Comparison of ENCODE assay signal across 9 mouse cellular contexts in the genomic region with DNA sequence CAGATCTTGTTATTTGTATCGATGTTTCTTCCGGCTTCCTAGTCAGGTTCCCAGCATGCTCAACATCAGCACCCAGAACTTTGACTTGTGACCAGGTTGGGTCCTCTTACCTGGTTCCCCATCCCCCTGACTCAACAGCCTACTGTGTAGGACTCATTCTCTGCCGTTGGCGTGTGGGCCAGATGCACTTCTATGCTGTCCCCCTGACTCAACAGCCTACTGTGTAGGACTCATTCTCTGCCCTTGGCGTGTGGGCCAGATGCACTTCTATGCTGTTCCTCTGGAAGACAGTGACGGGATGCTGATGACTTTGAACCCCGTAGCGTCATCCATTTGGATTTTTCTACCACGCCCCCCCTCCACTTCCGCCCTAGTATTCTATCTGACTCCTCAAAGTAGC.
DNase-seq lines count a peak whose midpoint lies in the region; ATAC-seq and TF ChIP-seq lines count a peak whose summit lies in the region.
"Had no signal": no experiment of that assay in that cellular context is flagged by ENCODE, and none has a peak within 500 bp of the region (broad histone marks: within the 10 kb centered on the region; RNA-seq: fewer than 3 reads in every experiment).

No protein-coding gene starts in this region.

- H3K4me2 ChIP-seq in heart, embryonic 11.5 days: no peak overlapping the region
- H3K4me2 ChIP-seq in stomach, postnatal 0 days (replicated peaks; ENCODE audit: low read depth): no peak overlapping the region

- ATAC-seq in heart, embryonic 11.5 days (replicated peaks; ENCODE audit: insufficient number of reproducible peaks, low FRiP score, low TSS enrichment): no peak
- ATAC-seq in stomach, postnatal 0 days (ENCODE audit: low FRiP score, low TSS enrichment): no peak

- no peaks in the 10 kb centered on the region for H3K9me3 ChIP-seq in heart, embryonic 11.5 days (replicated peaks; ENCODE audit: control insufficient read depth, low read length)
- H3K9me3 ChIP-seq in stomach, postnatal 0 days (ENCODE audit: control insufficient read depth, low read length): no peaks in the 10 kb centered on the region

- peak; percentile 91 to 92 for DNase-seq in heart, adult 18-20 months
- peak; percentile 87 to 91 for DNase-seq in frontal cortex, postnatal 14 days (ENCODE audit: low spot score in 2 of 2)
- DNase-seq in kidney, postnatal 4 days: peak; percentile 89
- peak; percentile 91 for DNase-seq in lung, postnatal 25 days (ENCODE audit: low spot score)
- peak; percentile 89 for DNase-seq in thymus, postnatal 14 days
- no peak for DNase-seq in embryo, embryonic 10 days (ENCODE audit: low spot score)
- DNase-seq in stomach, postnatal 0 days (ENCODE audit: low spot score): no peak

- 86% methylated on average over 10 of the region's 10 CpGs for WGBS in heart, embryonic 11.5 days (ENCODE audit: insufficient replicate concordance)
- WGBS in stomach, postnatal 0 days: 91% methylated on average over 10 of the region's 10 CpGs

- no peak overlapping the region for H3K4me3 ChIP-seq in heart, embryonic 11.5 days (ENCODE audit: low read depth, low read length)
- H3K4me3 ChIP-seq in stomach, postnatal 0 days (ENCODE audit: low read depth, low read length): no peak overlapping the region
- H3K4me3 ChIP-seq: megakaryocyte, embryonic 14.5 days had no signal

- no peak for TF ChIP-seq EP300 in stomach, postnatal 0 days (optimal IDR thresholded peaks at IDR 0.05)

- no peaks in the 10 kb centered on the region for H3K4me1 ChIP-seq in heart, embryonic 11.5 days (ENCODE audit: control insufficient read depth, insufficient read depth, low read length)
- no peaks in the 10 kb centered on the region for H3K4me1 ChIP-seq in stomach, postnatal 0 days (replicated peaks; ENCODE audit: control insufficient read depth, insufficient read depth)
- H3K4me1 ChIP-seq: megakaryocyte, embryonic 14.5 days had no signal

- H3K27me3 ChIP-seq in heart, embryonic 11.5 days (ENCODE audit: control insufficient read depth, insufficient read depth, low read length): no peaks in the 10 kb centered on the region
- H3K27me3 ChIP-seq in stomach, postnatal 0 days (ENCODE audit: control insufficient read depth, insufficient read depth, low read length): no peaks in the 10 kb centered on the region
- H3K27me3 ChIP-seq: megakaryocyte, embryonic 14.5 days had no signal

- no peak for TF ChIP-seq CTCF in stomach, postnatal 0 days (IDR thresholded peaks at IDR 0.05; ENCODE audit: low read depth)

- no peak overlapping the region for H3K9ac ChIP-seq in heart, embryonic 11.5 days (ENCODE audit: low read depth, low read length)
- H3K9ac ChIP-seq in stomach, postnatal 0 days (ENCODE audit: low read length): no peak overlapping the region

- H3K36me3 ChIP-seq in heart, embryonic 11.5 days (ENCODE audit: control insufficient read depth, insufficient read depth, low read length): no peaks in the 10 kb centered on the region
- H3K36me3 ChIP-seq in stomach, postnatal 0 days (ENCODE audit: control insufficient read depth, insufficient read depth, low read length): no peaks in the 10 kb centered on the region

- H3K27ac ChIP-seq in heart, embryonic 11.5 days (ENCODE audit: low read depth, low read length): no peak overlapping the region
- no peak overlapping the region for H3K27ac ChIP-seq in stomach, postnatal 0 days (replicated peaks)

Comparison
In these comparisons a context has a peak if more than half of its experiments do, and no peak if none do; other contexts are left out.
1. DNase-seq: peak in heart, adult 18-20 months (2 of 2), frontal cortex, postnatal 14 days (2 of 2), kidney, postnatal 4 days (2 of 2), lung, postnatal 25 days (single experiment) and thymus, postnatal 14 days (single experiment); none in embryo, embryonic 10 days (single experiment) and stomach, postnatal 0 days (single experiment).